Mouse (Mus musculus) embryonic stem cell, embryonic (primary cell): Measurements from ENCODE around the gene BC048562.

Experiments
- CTCF ChIA-PET, 4 experiments: fragments of 300-600 bp in 2 of 4; fragments of 350-600 bp in 2 of 4; sonication (Branson Sonifier 250); formaldehyde crosslinking; loops; one replicate each; lab custom pipeline; 2022; ENCODE audit warnings: inconsistent platforms in 2 of 4; lab: Charles Lee
- POLR2A ChIA-PET, 4 experiments: fragments of 300-600 bp in 2 of 4; fragments of 350-600 bp in 2 of 4; sonication (Branson Sonifier 250); formaldehyde crosslinking; loops; one replicate each; lab custom pipeline; 2022; ENCODE audit warnings: antibody characterized with exemption in 4 of 4, inconsistent platforms in 1 of 4; lab: Charles Lee

BC048562 gene

GRCm38 (mm10) chr9:108456953-108457352 lies 20.7 kb downstream of the BC048562 start:
- ChIA-PET POLR2A (interaction anchor here in 2 of 4 experiments (1.2 to 1.8 kb wide), 3 partner anchors 8 to 103 kb away, joined by 3 to 5 read pairs (median 3); partner anchors contain the start of gene Impdh2 (in 1 of the 2)), CTCF (no interaction called here)

- ChIA-PET CTCF (no interaction called here), POLR2A (interaction anchor here in 3 of 4 experiments (0.5 to 6.2 kb wide), 10 partner anchors 11 to 817 kb away, joined by 3 to 40 read pairs (median 3); partner anchors contain the start of genes 1700102P08Rik (in 2 of the 3), Ccdc36 (in 1 of the 3), Lamb2 (in 1 of the 3) and Usp19 (in 1 of the 3))
Observed at GRCm38 (mm10) chr9:108459939-108460318, 23.6 kb downstream of the BC048562 start.

- ChIA-PET CTCF (interaction anchor here in 3 of 4 experiments (1.2 to 2.3 kb wide), 3 partner anchors 8 kb away, joined by 6 to 11 read pairs (median 9); no protein-coding TSS in a partner anchor), POLR2A (interaction anchor here in 3 of 4 experiments (0.7 to 6.2 kb wide), 18 partner anchors 8 to 107 kb away, joined by 3 to 40 read pairs (median 4); partner anchors contain the start of genes 1700102P08Rik (in 3 of the 3), Qars (in 2 of the 3), Qrich1 (in 2 of the 3) and Ccdc36 (in 1 of the 3))
Observed at GRCm38 (mm10) chr9:108460319-108461178, 24.3 kb downstream of the BC048562 start, which contains the start of gene Ccdc71. Gene Ccdc71 (plus strand): TSS chr9:108460527.

- ChIA-PET CTCF (interaction anchor here in 3 of 4 experiments (0.6 to 2.3 kb wide), 4 partner anchors 8 to 18 kb away, joined by 3 to 11 read pairs (median 8); no protein-coding TSS in a partner anchor), POLR2A (interaction anchor here in 3 of 4 experiments (0.6 to 6.2 kb wide), 18 partner anchors 8 to 293 kb away, joined by 3 to 40 read pairs (median 4); partner anchors contain the start of genes 1700102P08Rik (in 2 of the 3), Gpx1 (in 2 of the 3), Qars (in 2 of the 3) and Qrich1 (in 2 of the 3))
Observed at GRCm38 (mm10) chr9:108461181-108461631, 24.9 kb downstream of the BC048562 start, which contains the start of gene Klhdc8b. Gene Klhdc8b (minus strand): TSS chr9:108461581.

GRCm38 (mm10) chr9:108461675-108462074 lies 25.4 kb downstream of the BC048562 start:
- ChIA-PET POLR2A (interaction anchor here (0.6 to 6.2 kb wide), 22 partner anchors 9 to 367 kb away, joined by 3 to 40 read pairs (median 4); partner anchors contain the start of genes Gpx1 (in 3 of the 4), Qrich1 (in 3 of the 4), 1700102P08Rik (in 2 of the 4) and Lamb2 (in 2 of the 4)), CTCF (interaction anchor here in 3 of 4 experiments (0.6 to 2.3 kb wide), 6 partner anchors 9 to 196 kb away, joined by 3 to 11 read pairs (median 4); no protein-coding TSS in a partner anchor)

GRCm38 (mm10) chr9:108462192-108462591 lies 25.9 kb downstream of the BC048562 start:
- POLR2A ChIA-PET: interaction anchor here (0.6 to 6.2 kb wide), 23 partner anchors 9 to 368 kb away, joined by 3 to 40 read pairs (median 4); partner anchors contain the start of genes Gpx1 (in 3 of the 4), Qrich1 (in 3 of the 4), 1700102P08Rik (in 2 of the 4) and Lamb2 (in 2 of the 4)
- CTCF ChIA-PET: interaction anchor here (0.6 to 2.3 kb wide), 7 partner anchors 9 to 196 kb away, joined by 3 to 11 read pairs (median 4); no protein-coding TSS in a partner anchor

GRCm38 (mm10) chr9:108463713-108464112 lies 27.4 kb downstream of the BC048562 start:
- POLR2A ChIA-PET: interaction anchor here in 3 of 4 experiments (0.5 to 6.2 kb wide), 15 partner anchors 11 to 1769 kb away, joined by 3 to 40 read pairs (median 5); partner anchors contain the start of genes Lamb2 (in 2 of the 3), Usp19 (in 2 of the 3), 1700102P08Rik (in 1 of the 3) and Amt (in 1 of the 3)
- CTCF ChIA-PET: interaction anchor here in 3 of 4 experiments (1.2 to 2.2 kb wide), 4 partner anchors 11 to 14 kb away, joined by 3 to 6 read pairs (median 4); no protein-coding TSS in a partner anchor

- POLR2A ChIA-PET: interaction anchor here in 2 of 4 experiments (1.4 to 2.8 kb wide), 2 partner anchors 8 to 14 kb away, joined by 3 to 14 read pairs; no protein-coding TSS in a partner anchor
- CTCF ChIA-PET: interaction anchor here in 2 of 4 experiments (0.6 to 0.7 kb wide), 3 partner anchors 13 to 337 kb away, joined by 3 to 7 read pairs (median 5); no protein-coding TSS in a partner anchor
Observed at GRCm38 (mm10) chr9:108466219-108466618, 29.9 kb downstream of the BC048562 start.

GRCm38 (mm10) chr9:108469430-108469829 lies 33.1 kb downstream of the BC048562 start:
- ChIA-PET CTCF (interaction anchor here in 3 of 4 experiments (0.6 to 1.6 kb wide), 7 partner anchors 10 to 801 kb away, joined by 3 to 5 read pairs (median 3); partner anchors contain the start of genes Lamb2 (in 1 of the 3) and Usp19 (in 1 of the 3)), POLR2A (interaction anchor here in 3 of 4 experiments (0.9 to 2.1 kb wide), 10 partner anchors 9 to 130 kb away, joined by 3 to 11 read pairs (median 4); partner anchors contain the start of genes 1700102P08Rik (in 1 of the 3), Gpx1 (in 1 of the 3), Lamb2 (in 1 of the 3) and Qrich1 (in 1 of the 3))

GRCm38 (mm10) chr9:108469845-108470244 lies 33.6 kb downstream of the BC048562 start:
- ChIA-PET CTCF (interaction anchor here in 2 of 4 experiments (0.6 to 1.6 kb wide), 6 partner anchors 10 to 83 kb away, joined by 3 to 5 read pairs (median 3); partner anchors contain the start of genes Lamb2 (in 1 of the 2) and Usp19 (in 1 of the 2)), POLR2A (interaction anchor here in 3 of 4 experiments (0.6 to 2.1 kb wide), 13 partner anchors 9 to 131 kb away, joined by 3 to 11 read pairs (median 3); partner anchors contain the start of genes 1700102P08Rik (in 1 of the 3), Gpx1 (in 1 of the 3), Lamb2 (in 1 of the 3) and Qars (in 1 of the 3))

- CTCF ChIA-PET: interaction anchor here in 2 of 4 experiments (0.6 to 1.6 kb wide), 2 partner anchors 22 to 42 kb away, joined by 3 read pairs; partner anchors contain the start of gene Qrich1 (in 1 of the 2)
- POLR2A ChIA-PET: interaction anchor here in 2 of 4 experiments (1.0 to 2.1 kb wide), 4 partner anchors 13 to 43 kb away, joined by 3 to 6 read pairs (median 4); partner anchors contain the start of genes Klhdc8b (in 1 of the 2) and Usp19 (in 1 of the 2)
Observed at GRCm38 (mm10) chr9:108474528-108474927, 38.2 kb downstream of the BC048562 start.

- POLR2A ChIA-PET: interaction anchor here (0.7 to 6.6 kb wide), 31 partner anchors 9 to 215 kb away, joined by 3 to 70 read pairs (median 5); partner anchors contain the start of genes Usp19 (in 4 of the 4), Qrich1 (in 3 of the 4), Impdh2 (in 2 of the 4) and Ndufaf3 (in 2 of the 4)
- CTCF ChIA-PET: interaction anchor here in 3 of 4 experiments (0.6 to 2.1 kb wide), 5 partner anchors 9 to 205 kb away, joined by 3 to 5 read pairs (median 5); no protein-coding TSS in a partner anchor
Observed at GRCm38 (mm10) chr9:108478638-108479156, 42.4 kb downstream of the BC048562 start.

- POLR2A ChIA-PET: interaction anchor here (0.6 to 6.6 kb wide), 31 partner anchors 9 to 216 kb away, joined by 3 to 70 read pairs (median 6); partner anchors contain the start of genes Usp19 (in 4 of the 4), Qrich1 (in 3 of the 4), Impdh2 (in 2 of the 4) and Ndufaf3 (in 2 of the 4)
- CTCF ChIA-PET: interaction anchor here in 2 of 4 experiments (0.6 to 2.1 kb wide), 4 partner anchors 10 to 27 kb away, joined by 3 to 5 read pairs (median 5); no protein-coding TSS in a partner anchor
Observed at GRCm38 (mm10) chr9:108479241-108479640, 43.0 kb downstream of the BC048562 start.

- POLR2A ChIA-PET: interaction anchor here (0.6 to 6.6 kb wide), 32 partner anchors 9 to 216 kb away, joined by 3 to 70 read pairs (median 6); partner anchors contain the start of genes Usp19 (in 4 of the 4), Qrich1 (in 3 of the 4), Impdh2 (in 2 of the 4) and Ndufaf3 (in 2 of the 4)
- CTCF ChIA-PET: interaction anchor here in 3 of 4 experiments (0.5 to 2.1 kb wide), 5 partner anchors 10 to 193 kb away, joined by 3 to 5 read pairs (median 4); no protein-coding TSS in a partner anchor
Observed at GRCm38 (mm10) chr9:108479721-108480351, 43.6 kb downstream of the BC048562 start, which contains the start of gene Lamb2. Gene Lamb2 (plus strand): TSS chr9:108479736.
